Mouse (Mus musculus) forebrain, postnatal 0 days (tissue): Measurements from ENCODE around the gene Cxxc4. TPM values are rescaled to one million over a fixed set of nuclear protein-coding genes. Genes with fewer than 3 reads are reported as not detected.

Source experiments
- ATAC-seq: fragments of 200-750 bp; cut with Nextera tagmentation; 2 replicates; pipeline ENCODE4 v1.8.0; 2017; ENCODE audit warnings: mild to moderate bottlenecking, moderate library complexity
- DNase-seq: peaks from one replicate; pipeline ENCODE4 v3.0.0-alpha.2; 2015
- H3K27ac ChIP-seq: fragments of 300-500 bp; sonication (generic); 2 replicates; pipeline ENCODE4 v1.5.1; 2014; ENCODE audit warnings: low read depth, mild to moderate bottlenecking, antibody characterized with exemption, low read length, moderate library complexity, mixed read lengths
- H3K27me3 ChIP-seq: fragments of 300-500 bp; sonication (generic); 2 replicates; pipeline ENCODE4 v1.6.1; 2014; ENCODE audit warnings: mild to moderate bottlenecking, low read length, mixed read lengths; ENCODE audit not compliant: insufficient read depth
- H3K36me3 ChIP-seq: fragments of 300-500 bp; sonication (generic); 2 replicates; pipeline ENCODE4 v1.6.1; 2014; ENCODE audit warnings: mild to moderate bottlenecking, moderate library complexity; ENCODE audit not compliant: insufficient read depth
- H3K4me1 ChIP-seq: fragments of 300-500 bp; sonication (generic); 2 replicates; pipeline ENCODE4 v1.6.1; 2014; ENCODE audit warnings: antibody characterized with exemption; ENCODE audit not compliant: insufficient read depth
- H3K4me2 ChIP-seq: fragments of 300-500 bp; sonication (generic); 2 replicates; pipeline ENCODE4 v1.6.1; 2014; ENCODE audit warnings: low read depth, mild to moderate bottlenecking, moderate library complexity
- H3K4me3 ChIP-seq: fragments of 300-500 bp; sonication (generic); 2 replicates; pipeline ENCODE4 v1.5.1; 2014; ENCODE audit warnings: low read depth, low read length, mixed read lengths
- H3K9ac ChIP-seq: fragments of 300-500 bp; sonication (generic); 2 replicates; pipeline ENCODE4 v1.6.1; 2014; ENCODE audit warnings: mild to moderate bottlenecking
- H3K9me3 ChIP-seq: fragments of 300-500 bp; sonication (generic); 2 replicates; pipeline ENCODE4 v1.6.1; 2016; ENCODE audit warnings: low read length
- CTCF ChIP-seq: sonication (generic); IDR thresholded peaks from 2 replicates; pipeline ENCODE4 v1.5.1; 2016; ENCODE audit warnings: antibody characterized with exemption, control low read depth, low read depth
- WGBS: fragments of 180-500 bp; shearing (Covaris S2); extraction: QIAGEN DNeasy Blood & Tissue Kit; methylation state at CpG from one replicate; pipeline ENCODE4 v1.1.7; 2014; 5-methylcytosine and 5-hydroxymethylcytosine counted together
- polyA plus RNA-seq: library from polyadenylated mRNA; unstranded; fragments of >200 nt; fragmentation: Nextera tagmentation; extraction: Ambion mirVana; gene quantifications from 2 replicates; pipeline ENCODE4 v1.2.1, GENCODE M21; 2015
- total RNA-seq: library from RNA; depleted of rRNA; stranded (reverse); fragments of >200 nt; gene quantifications from 2 replicates; pipeline ENCODE4 v1.2.3, GENCODE M21; 2014

Cxxc4 gene
- total and polyA plus RNA-seq, 2 experiments from 2014 or later = 23.3 to 39.0 TPM

GRCm38 (mm10) chr3:134238621-134239310 is 2.5 kb downstream of the Cxxc4 start:
- ATAC-seq = peak; percentile 12; the same call in 1 of the 2 replicates
- Histone ChIP-seq H3K9me3 (no peaks in the 10 kb centered on the region), H3K4me3 (peak overlapping the region; percentile 80), H3K9ac (peak overlapping the region; percentile 84), H3K4me1 (peaks cover 12% of the 10 kb centered on the region; the same call in 1 of the 2 replicates), H3K27me3 (no peaks in the 10 kb centered on the region), H3K36me3 (no peaks in the 10 kb centered on the region), H3K4me2 (peak overlapping the region; percentile 78), H3K27ac (peak overlapping the region; percentile 96)
- TF ChIP-seq CTCF = no peak
- 1% methylated on average over 14 of the region's 14 CpGs for WGBS
- peak; percentile 55 for DNase-seq

- DNase-seq = peak; percentile 80
- no peaks in the 10 kb centered on the region for H3K36me3 ChIP-seq
- WGBS = 1% methylated on average over 44 of the region's 51 CpGs
- H3K4me1 ChIP-seq = peaks cover 12% of the 10 kb centered on the region; the same call in 1 of the 2 replicates
- H3K27ac ChIP-seq = peak overlapping the region; percentile 96
- peak; percentile 55 for ATAC-seq
- peak; percentile 52 for TF ChIP-seq CTCF
- no peaks in the 10 kb centered on the region for H3K27me3 ChIP-seq
- H3K9ac ChIP-seq = peak overlapping the region; percentile 84
- H3K4me2 ChIP-seq = peak overlapping the region; percentile 78
- H3K9me3 ChIP-seq = no peaks in the 10 kb centered on the region
- H3K4me3 ChIP-seq = peak overlapping the region; percentile 80
Observed at GRCm38 (mm10) chr3:134239321-134239970, 3.2 kb downstream of the Cxxc4 start.

- Histone ChIP-seq H3K4me3 (peak overlapping the region; percentile 80), H3K27me3 (no peaks in the 10 kb centered on the region), H3K4me2 (peak overlapping the region; percentile 78), H3K9me3 (no peaks in the 10 kb centered on the region), H3K36me3 (no peaks in the 10 kb centered on the region), H3K4me1 (peaks cover 12% of the 10 kb centered on the region; the same call in 1 of the 2 replicates), H3K9ac (peak overlapping the region; percentile 84), H3K27ac (peak overlapping the region; percentile 96)
- TF ChIP-seq CTCF = 0 out of 2 replicates have a peak, but pooled peaks have one; percentile 2
- DNase-seq (peak; percentile 81), ATAC-seq (peak; percentile 49)
- WGBS = under 1% methylated on average over 36 of the region's 61 CpGs
Observed at GRCm38 (mm10) chr3:134239971-134240717, 3.9 kb downstream of the Cxxc4 start.

- no peak for DNase-seq
- 6% methylated on average over 6 of the region's 6 CpGs for WGBS
Observed at GRCm38 (mm10) chr3:134240718-134241025, 4.4 kb downstream of the Cxxc4 start.

GRCm38 (mm10) chr3:134243168-134243849 is 7.0 kb downstream of the Cxxc4 start:
- Histone ChIP-seq H3K27me3 (no peaks in the 10 kb centered on the region), H3K4me1 (peaks cover 12% of the 10 kb centered on the region; the same call in 1 of the 2 replicates), H3K36me3 (no peaks in the 10 kb centered on the region), H3K9ac (no peak overlapping the region), H3K4me2 (peak overlapping the region; percentile 34), H3K4me3 (no peak overlapping the region), H3K27ac (no peak overlapping the region), H3K9me3 (no peaks in the 10 kb centered on the region)
- no peak for TF ChIP-seq CTCF
- WGBS = 74% methylated on average over 2 of the region's 2 CpGs
- no peak for ATAC-seq
- DNase-seq = no peak

More at GRCm38 (mm10) chr3:134240718-134241025, 4.4 kb downstream of the Cxxc4 start:
- Histone ChIP-seq H3K4me2 (peak overlapping the region; percentile 78), H3K4me3 (peak overlapping the region; percentile 80), H3K9ac (peak overlapping the region; percentile 84), H3K27ac (peak overlapping the region; percentile 96), H3K36me3 (no peaks in the 10 kb centered on the region), H3K9me3 (no peaks in the 10 kb centered on the region), H3K27me3 (no peaks in the 10 kb centered on the region), H3K4me1 (peaks cover 12% of the 10 kb centered on the region; the same call in 1 of the 2 replicates)
- TF ChIP-seq CTCF = no peak
- no peak for ATAC-seq

GRCm38 (mm10) chr3:134243850-134244247 is 7.6 kb downstream of the Cxxc4 start:
- Histone ChIP-seq H3K27ac (no peak overlapping the region), H3K27me3 (no peaks in the 10 kb centered on the region), H3K4me3 (no peak overlapping the region), H3K9me3 (no peaks in the 10 kb centered on the region), H3K36me3 (no peaks in the 10 kb centered on the region), H3K4me2 (peak overlapping the region; percentile 19; the same call in 1 of the 2 replicates), H3K9ac (no peak overlapping the region), H3K4me1 (peaks cover 12% of the 10 kb centered on the region; the same call in 1 of the 2 replicates)
- DNase-seq (no peak), ATAC-seq (no peak)
- WGBS = 41% methylated on average over 3 of the region's 3 CpGs
- no peak for TF ChIP-seq CTCF
